Mouse (Mus musculus) heart, postnatal 14 days (tissue): ENCODE data around the gene Rps6kc1. TPM values are rescaled to one million over a fixed set of nuclear protein-coding genes. Genes with fewer than 3 reads are reported as not detected.
A peak's percentile ranks its signal among the peaks of the same experiment; 100 is the strongest.

Experiments used
- DNase-seq, 2 experiments: peaks; one replicate each; pipeline ENCODE4 v3.0.0; 2021 to 2022
- intact Hi-C: fragments of 180-260 bp; cut with DNase I; formaldehyde crosslinking; loops from one replicate; pipeline ENCODE4 v1.15.1; 2025
- total RNA-seq, 2 experiments: library from RNA; stranded (reverse); gene quantifications; 2 replicates each; pipeline ENCODE4 v1.2.3; 2021

Gene Rps6kc1
- total RNA-seq, 2 experiments from 2014 or later, result 16.3 to 19.2 TPM

GRCm38 (mm10) chr1:190904714-190905113 lies 6.9 kb downstream of the Rps6kc1 start:
- intact Hi-C loops, result no loop called here
- DNase-seq, result no peak

- intact Hi-C loops, result no loop called here
- DNase-seq, result no peak
These were observed 7.4 kb downstream of the Rps6kc1 start for GRCm38 (mm10) chr1:190904136-190904535.

DNA sequence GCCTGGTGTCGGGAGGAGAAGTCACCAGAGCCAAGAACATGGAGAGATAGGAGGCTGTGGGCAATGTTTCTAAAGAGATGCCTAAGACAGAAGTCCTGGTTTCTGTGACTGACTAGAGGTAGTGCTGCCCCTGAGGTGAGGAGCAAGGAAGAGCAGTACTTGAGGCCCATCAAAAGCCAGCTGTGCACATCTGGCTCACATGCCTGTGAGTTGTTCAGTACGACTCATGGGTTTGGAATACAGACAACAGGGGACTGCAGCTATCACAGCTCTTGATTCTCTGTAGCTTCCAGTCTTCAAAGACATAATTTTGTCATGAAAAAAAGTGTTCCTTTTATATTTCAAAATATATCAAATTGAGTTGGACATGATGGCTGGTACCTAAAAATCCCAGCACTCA lies 10.5 kb downstream of the Rps6kc1 start:
- intact Hi-C loops, result no loop called here
- no peak for DNase-seq

DNA sequence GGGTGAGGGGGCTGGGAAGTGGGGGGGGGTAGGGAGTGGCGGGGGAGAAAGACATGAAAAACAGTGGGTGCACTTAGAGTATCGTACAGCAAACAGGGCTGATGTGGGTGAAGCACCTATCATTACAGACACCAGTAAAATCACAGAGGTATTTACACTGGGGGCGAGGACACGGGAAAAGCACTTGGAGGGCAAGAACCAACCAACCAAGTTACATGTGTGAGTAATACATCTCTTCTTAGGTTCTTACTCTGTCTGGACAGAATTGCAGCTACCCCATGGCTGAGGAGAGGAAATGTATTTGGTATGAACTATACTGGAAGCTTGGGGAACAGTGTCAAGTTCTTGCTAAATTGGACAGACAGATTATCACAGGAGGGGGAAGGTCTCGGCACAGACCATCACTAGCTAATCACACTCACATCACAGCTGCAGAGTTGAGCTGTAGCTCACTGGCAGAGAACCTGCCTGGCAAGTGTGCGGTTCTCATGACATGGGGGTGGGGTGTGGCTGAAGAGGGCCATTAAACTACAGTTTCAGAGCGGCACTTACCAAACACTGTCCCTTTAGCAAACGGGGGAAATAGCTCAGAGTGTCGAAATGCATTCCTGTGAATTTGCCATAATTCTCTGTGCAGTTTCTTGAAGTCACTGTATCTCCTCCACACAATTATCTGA lies 12.5 kb downstream of the Rps6kc1 start:
- peak; percentile 25 to 40 for DNase-seq
- intact Hi-C loops, result no loop called here

- no peak for DNase-seq
- intact Hi-C loops, result no loop called here
These were observed 13.4 kb downstream of the Rps6kc1 start for GRCm38 (mm10) chr1:190898186-190898585.

GRCm38 (mm10) chr1:190893559-190894167 lies 17.9 kb downstream of the Rps6kc1 start:
- DNase-seq, result no peak
- intact Hi-C loops, result no loop called here

GRCm38 (mm10) chr1:190888646-190889045 lies 22.9 kb downstream of the Rps6kc1 start:
- DNase-seq, result no peak
- intact Hi-C loops, result no loop called here

DNA sequence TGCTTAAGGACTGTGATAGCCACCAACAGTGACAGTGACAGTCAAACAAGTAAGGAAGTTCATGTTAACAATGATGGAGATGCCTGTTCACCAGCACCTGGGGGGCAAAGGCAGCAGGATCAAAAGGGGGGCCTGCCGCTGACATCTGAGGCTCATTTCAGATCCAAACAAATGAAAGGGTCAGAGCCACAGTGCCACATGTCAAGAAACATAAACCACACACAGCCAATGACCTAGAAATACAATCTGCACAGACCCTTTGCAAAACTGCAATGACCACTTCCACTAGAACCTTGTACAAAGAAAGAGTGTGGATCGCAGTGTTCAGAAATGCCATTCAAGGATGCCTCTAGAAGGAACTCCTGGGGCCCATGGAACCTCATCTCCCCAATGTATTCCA lies 23.5 kb downstream of the Rps6kc1 start:
- intact Hi-C loops, result no loop called here
- no peak for DNase-seq

DNA sequence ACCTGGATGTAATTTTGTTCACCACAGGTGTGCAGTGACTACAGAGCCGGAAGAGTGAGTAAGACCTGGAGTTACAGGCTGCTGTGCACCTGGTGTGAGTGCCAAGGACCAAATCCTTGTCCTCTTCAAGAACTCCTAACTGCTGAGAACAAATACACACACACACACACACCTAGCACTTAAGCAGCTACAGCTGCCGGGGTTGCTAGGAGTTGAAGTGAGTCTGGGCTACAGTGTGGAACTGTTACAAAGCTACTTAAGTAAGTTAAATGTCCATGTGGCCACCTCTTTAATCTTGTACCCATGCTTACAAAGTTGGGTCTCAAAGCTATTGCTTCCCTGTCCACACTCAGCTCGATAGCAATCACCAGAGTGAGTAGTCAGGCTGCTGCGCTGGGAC lies 25.6 kb downstream of the Rps6kc1 start:
- DNase-seq, result no peak
- intact Hi-C loops, result no loop called here

DNA sequence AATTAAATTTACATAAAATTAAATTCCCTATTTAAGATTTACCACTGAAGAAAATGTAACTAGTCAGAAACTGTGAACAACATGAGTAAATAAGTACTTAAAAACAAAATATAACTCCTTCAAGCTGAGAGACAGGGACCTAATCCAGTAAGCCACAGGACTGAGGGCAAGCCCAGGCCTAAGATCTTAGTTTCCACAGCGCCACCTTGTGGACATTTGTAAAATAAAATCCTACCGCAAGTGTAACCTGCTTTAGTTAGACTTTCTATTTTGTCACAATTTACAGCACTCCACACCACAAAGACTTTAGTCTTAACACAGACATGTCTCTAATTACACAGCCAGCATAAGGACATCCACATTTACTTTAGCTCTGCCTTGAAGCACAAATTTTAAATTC lies 30.1 kb downstream of the Rps6kc1 start:
- intact Hi-C loops, result no loop called here
- DNase-seq, result peak; percentile 51 to 73

- no peak for DNase-seq
- intact Hi-C loops, result no loop called here
These were observed 30.9 kb downstream of the Rps6kc1 start for GRCm38 (mm10) chr1:190880638-190881037.

GRCm38 (mm10) chr1:190875751-190876150 lies 35.8 kb downstream of the Rps6kc1 start:
- intact Hi-C loops, result no loop called here
- no peak for DNase-seq

- intact Hi-C loops, result no loop called here
- DNase-seq, result no peak
These were observed 36.5 kb downstream of the Rps6kc1 start for GRCm38 (mm10) chr1:190875089-190875488.

GRCm38 (mm10) chr1:190871068-190871467 lies 40.5 kb downstream of the Rps6kc1 start:
- intact Hi-C loops, result no loop called here
- no peak for DNase-seq

DNA sequence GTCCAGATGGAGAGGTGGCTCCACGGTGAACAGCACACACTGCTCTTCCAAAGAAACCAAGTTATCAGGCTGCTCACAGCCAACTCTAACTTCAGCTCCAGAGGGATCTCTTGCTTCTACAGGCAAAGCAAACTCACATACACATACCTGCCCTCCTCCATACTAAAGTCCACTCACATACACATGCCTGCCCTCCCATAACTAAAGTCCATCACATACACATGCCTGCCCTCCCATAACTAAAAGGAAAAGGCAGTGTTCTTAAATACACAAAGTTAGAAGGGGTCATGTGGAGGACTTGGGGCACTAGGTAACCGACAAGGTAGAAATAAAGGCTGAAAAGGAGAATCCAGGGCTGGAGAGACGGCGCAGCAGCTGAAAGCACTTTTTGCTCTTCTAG lies 41.6 kb downstream of the Rps6kc1 start:
- intact Hi-C loops, result no loop called here
- no peak for DNase-seq

DNA sequence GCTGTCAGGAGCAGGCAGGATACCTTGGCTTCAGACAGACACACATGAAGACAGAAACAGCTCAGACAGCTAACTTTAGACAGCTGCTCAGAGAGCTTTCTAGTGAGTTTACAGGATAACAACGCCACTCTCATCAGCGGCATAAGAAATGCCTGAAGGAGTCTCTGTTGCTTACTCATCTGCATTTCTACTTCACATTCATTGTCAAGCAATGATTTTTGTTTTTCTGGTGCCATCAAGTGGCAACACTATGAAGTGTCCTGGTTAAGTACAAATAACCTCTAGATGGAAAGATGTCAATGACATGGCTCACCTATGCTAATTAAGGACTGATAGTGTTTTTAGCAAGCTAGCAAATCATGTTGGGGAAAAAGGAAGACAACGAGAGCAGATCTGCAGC lies 42.8 kb downstream of the Rps6kc1 start:
- DNase-seq, result no peak
- intact Hi-C loops, result no loop called here

DNA sequence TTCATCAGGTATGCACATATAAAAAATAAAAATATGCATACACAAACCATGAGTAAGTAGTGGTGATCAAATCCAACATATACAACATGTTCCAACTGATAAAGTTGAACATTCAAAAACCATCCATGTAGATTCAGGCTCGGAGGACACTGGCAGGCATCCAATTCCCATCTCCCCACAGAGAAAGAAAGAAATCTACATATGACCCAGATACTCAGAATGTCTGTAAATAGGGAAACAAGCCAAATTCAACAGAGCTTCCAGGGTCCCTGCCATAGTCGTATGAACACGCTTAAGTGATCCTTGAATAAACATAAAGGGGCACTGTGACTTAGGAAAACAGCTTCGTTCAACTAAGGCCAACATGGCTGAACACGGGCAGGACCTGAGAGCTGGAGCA lies 49.9 kb downstream of the Rps6kc1 start:
- intact Hi-C loops, result no loop called here
- DNase-seq, result no peak

- no peak for DNase-seq
- intact Hi-C loops, result no loop called here
These were observed 57.1 kb downstream of the Rps6kc1 start for GRCm38 (mm10) chr1:190854465-190854864.

GRCm38 (mm10) chr1:190849162-190849865 lies 62.3 kb downstream of the Rps6kc1 start:
- no peak for DNase-seq

GRCm38 (mm10) chr1:190848676-190849075 lies 62.9 kb downstream of the Rps6kc1 start:
- intact Hi-C loops, result no loop called here
- DNase-seq, result no peak

More at GRCm38 (mm10) chr1:190849162-190849865, 62.3 kb downstream of the Rps6kc1 start:
- intact Hi-C loops, result no loop called here

- intact Hi-C loops, result no loop called here
- DNase-seq, result peak; percentile 10 to 35
These were observed 64.6 kb downstream of the Rps6kc1 start for GRCm38 (mm10) chr1:190846956-190847355.
